Mouse (Mus musculus): Measurements from ENCODE around the gene Pacsin1. TPM values are rescaled to one million over a fixed set of nuclear protein-coding genes. Genes with fewer than 3 reads are reported as not detected.

The Pacsin1 gene
- polyA plus RNA-seq, 2 experiments = 0.03 to 0.14 TPM

- Histone ChIP-seq H3K4me3 (ENCODE audit: insufficient read depth in 1 of 2, low read depth in 2 of 2, low read length in 2 of 2) (no peak overlapping the region), H3K36me3 (replicated peaks; ENCODE audit: control insufficient read depth, insufficient read depth, low read depth) (no peaks in the 10 kb centered on the region), H3K9ac (replicated peaks) (no peak overlapping the region), H3K4me1 (replicated peaks; ENCODE audit: control insufficient read depth in 2 of 2, insufficient read depth in 2 of 2, low read length in 1 of 2) (no peaks in the 10 kb centered on the region), H3K27me3 (ENCODE audit: control insufficient read depth, insufficient read depth, low read length) (peaks cover 43% of the 10 kb centered on the region), H3K4me2 (ENCODE audit: low read depth) (no peak overlapping the region), H3K9me3 (ENCODE audit: control insufficient read depth, low read length) (no peaks in the 10 kb centered on the region), H3K27ac (no peak overlapping the region)
- TF ChIP-seq EP300 (IDR thresholded peaks at IDR 0.05; ENCODE audit: low read depth) = no peak
- TF ChIP-seq CTCF (IDR thresholded peaks at IDR 0.05; ENCODE audit: low read depth) = no peak
- WGBS (ENCODE audit: insufficient replicate concordance) = 25% methylated on average over 5 of the region's 5 CpGs
- DNase-seq (ENCODE audit: low read depth in 3 of 3, low spot score in 3 of 3) = no peak
- no peak for ATAC-seq (ENCODE audit: insufficient read depth)
These were observed 31.1 kb downstream of the Pacsin1 start for GRCm38 (mm10) chr17:27686395-27686794.

- Histone ChIP-seq H3K36me3 (replicated peaks; ENCODE audit: control insufficient read depth, insufficient read depth, low read depth) (no peaks in the 10 kb centered on the region), H3K27ac (no peak overlapping the region), H3K4me3 (ENCODE audit: insufficient read depth in 1 of 2, low read depth in 2 of 2, low read length in 2 of 2) (no peak overlapping the region), H3K4me2 (ENCODE audit: low read depth) (no peak overlapping the region), H3K27me3 (ENCODE audit: control insufficient read depth, insufficient read depth, low read length) (peaks cover 17% of the 10 kb centered on the region), H3K9me3 (ENCODE audit: control insufficient read depth, low read length) (no peaks in the 10 kb centered on the region), H3K4me1 (replicated peaks; ENCODE audit: control insufficient read depth in 2 of 2, insufficient read depth in 2 of 2, low read length in 1 of 2) (no peaks in the 10 kb centered on the region), H3K9ac (replicated peaks) (no peak overlapping the region)
- no peak for ATAC-seq (ENCODE audit: insufficient read depth)
- whole genome bisulfite sequencing (ENCODE audit: insufficient replicate concordance) = 34% methylated on average over 14 of the region's 14 CpGs
- TF ChIP-seq CTCF (IDR thresholded peaks at IDR 0.05; ENCODE audit: low read depth) (no peak), EP300 (IDR thresholded peaks at IDR 0.05; ENCODE audit: low read depth) (no peak)
- no peak for DNase-seq (ENCODE audit: low read depth in 3 of 3, low spot score in 3 of 3)
These were observed 35.8 kb downstream of the Pacsin1 start for GRCm38 (mm10) chr17:27690993-27691693.

GRCm38 (mm10) chr17:27699641-27700244, 44.4 kb downstream of the Pacsin1 start:
- WGBS (ENCODE audit: insufficient replicate concordance) = 62% methylated on average over 17 of the region's 17 CpGs
- no peaks in the 10 kb centered on the region for H3K36me3 ChIP-seq (replicated peaks; ENCODE audit: control insufficient read depth, insufficient read depth, low read depth)
- no peaks in the 10 kb centered on the region for H3K4me1 ChIP-seq (replicated peaks; ENCODE audit: control insufficient read depth in 2 of 2, insufficient read depth in 2 of 2, low read length in 1 of 2)
- TF ChIP-seq CTCF (IDR thresholded peaks at IDR 0.05; ENCODE audit: low read depth) (no peak), EP300 (IDR thresholded peaks at IDR 0.05; ENCODE audit: low read depth) (no peak)
- no peak overlapping the region for H3K27ac ChIP-seq
- no peak overlapping the region for H3K4me2 ChIP-seq (ENCODE audit: low read depth)
- H3K9me3 ChIP-seq (ENCODE audit: control insufficient read depth, low read length) = no peaks in the 10 kb centered on the region
- ATAC-seq (ENCODE audit: insufficient read depth) (no peak), DNase-seq (ENCODE audit: low read depth in 3 of 3, low spot score in 3 of 3) (no peak)
- no peak overlapping the region for H3K4me3 ChIP-seq (ENCODE audit: insufficient read depth in 1 of 2, low read depth in 2 of 2, low read length in 2 of 2)
- no peaks in the 10 kb centered on the region for H3K27me3 ChIP-seq (ENCODE audit: control insufficient read depth, insufficient read depth, low read length)
- H3K9ac ChIP-seq (replicated peaks) = no peak overlapping the region

- 38% methylated on average over 2 of the region's 2 CpGs for WGBS (ENCODE audit: insufficient replicate concordance)
- no peak overlapping the region for H3K27ac ChIP-seq
- no peak for ATAC-seq (ENCODE audit: insufficient read depth)
- DNase-seq (ENCODE audit: low read depth in 3 of 3, low spot score in 3 of 3) = no peak
- H3K4me1 ChIP-seq (replicated peaks; ENCODE audit: control insufficient read depth in 2 of 2, insufficient read depth in 2 of 2, low read length in 1 of 2) = no peaks in the 10 kb centered on the region
- no peaks in the 10 kb centered on the region for H3K36me3 ChIP-seq (replicated peaks; ENCODE audit: control insufficient read depth, insufficient read depth, low read depth)
- H3K9ac ChIP-seq (replicated peaks) = no peak overlapping the region
- H3K27me3 ChIP-seq (ENCODE audit: control insufficient read depth, insufficient read depth, low read length) = no peaks in the 10 kb centered on the region
- H3K4me3 ChIP-seq (ENCODE audit: insufficient read depth in 1 of 2, low read depth in 2 of 2, low read length in 2 of 2) = no peak overlapping the region
- no peaks in the 10 kb centered on the region for H3K9me3 ChIP-seq (ENCODE audit: control insufficient read depth, low read length)
- H3K4me2 ChIP-seq (ENCODE audit: low read depth) = no peak overlapping the region
- TF ChIP-seq EP300 (IDR thresholded peaks at IDR 0.05; ENCODE audit: low read depth) = no peak
- TF ChIP-seq CTCF (IDR thresholded peaks at IDR 0.05; ENCODE audit: low read depth) = no peak
These were observed 45.5 kb downstream of the Pacsin1 start for GRCm38 (mm10) chr17:27700812-27701211.

- Histone ChIP-seq H3K4me2 (ENCODE audit: low read depth) (no peak overlapping the region), H3K4me1 (replicated peaks; ENCODE audit: control insufficient read depth in 2 of 2, insufficient read depth in 2 of 2, low read length in 1 of 2) (no peaks in the 10 kb centered on the region), H3K4me3 (ENCODE audit: insufficient read depth in 1 of 2, low read depth in 2 of 2, low read length in 2 of 2) (no peak overlapping the region), H3K9me3 (ENCODE audit: control insufficient read depth, low read length) (no peaks in the 10 kb centered on the region), H3K9ac (replicated peaks) (no peak overlapping the region), H3K36me3 (replicated peaks; ENCODE audit: control insufficient read depth, insufficient read depth, low read depth) (no peaks in the 10 kb centered on the region), H3K27ac (no peak overlapping the region), H3K27me3 (ENCODE audit: control insufficient read depth, insufficient read depth, low read length) (no peaks in the 10 kb centered on the region; the same call in 1 of the 2 replicates)
- ATAC-seq (ENCODE audit: insufficient read depth) (no peak), DNase-seq (ENCODE audit: low read depth in 3 of 3, low spot score in 3 of 3) (no peak)
- WGBS (ENCODE audit: insufficient replicate concordance) = 69% methylated on average over 6 of the region's 6 CpGs
- TF ChIP-seq EP300 (IDR thresholded peaks at IDR 0.05; ENCODE audit: low read depth) (no peak), CTCF (IDR thresholded peaks at IDR 0.05; ENCODE audit: low read depth) (no peak)
These were observed 46.5 kb downstream of the Pacsin1 start for GRCm38 (mm10) chr17:27701856-27702255.

Measured in liver, embryonic 14.5 days (tissue).